Comparison of ENCODE assay signal across 11 mouse cellular contexts in genomic region chr2:129435154-129435553, GRCm38 (mm10).
DNase-seq lines count a peak whose midpoint lies in the region; ATAC-seq and TF ChIP-seq lines count a peak whose summit lies in the region.
"Had no signal": no experiment of that assay in that cellular context is flagged by ENCODE, and none has a peak within 500 bp of the region (broad histone marks: within the 10 kb centered on the region; RNA-seq: fewer than 3 reads in every experiment).

No protein-coding gene starts in this region.

- H3K4me1 ChIP-seq in hindbrain, embryonic 14.5 days (replicated peaks; ENCODE audit: control insufficient read depth, insufficient read depth, low read length) = no peaks in the 10 kb centered on the region
- no peaks in the 10 kb centered on the region for H3K4me1 ChIP-seq in hindbrain, embryonic 16.5 days (ENCODE audit: control insufficient read depth, insufficient read depth, low read depth, low read length)
- no peaks in the 10 kb centered on the region for H3K4me1 ChIP-seq in stomach, postnatal 0 days (replicated peaks; ENCODE audit: control insufficient read depth, insufficient read depth)
- H3K4me1 ChIP-seq: forebrain, embryonic 13.5 days; lung, embryonic 15.5 days had no signal

- H3K9ac ChIP-seq in hindbrain, embryonic 14.5 days = no peak overlapping the region
- H3K9ac ChIP-seq in hindbrain, embryonic 16.5 days (ENCODE audit: low read depth, low read length) = no peak overlapping the region
- no peak overlapping the region for H3K9ac ChIP-seq in stomach, postnatal 0 days (ENCODE audit: low read length)
- H3K9ac ChIP-seq: forebrain, embryonic 13.5 days; lung, embryonic 15.5 days had no signal

- H3K4me2 ChIP-seq in hindbrain, embryonic 14.5 days (replicated peaks) = no peak overlapping the region
- no peak overlapping the region for H3K4me2 ChIP-seq in hindbrain, embryonic 16.5 days (ENCODE audit: low read length)
- no peak overlapping the region for H3K4me2 ChIP-seq in stomach, postnatal 0 days (replicated peaks; ENCODE audit: low read depth)
- H3K4me2 ChIP-seq: forebrain, embryonic 13.5 days; lung, embryonic 15.5 days had no signal

- no peak for TF ChIP-seq EP300 in stomach, postnatal 0 days (optimal IDR thresholded peaks at IDR 0.05)

- 0 out of 2 replicates have a peak, but pooled peaks cover 4% of the 10 kb centered on the region for H3K9me3 ChIP-seq in hindbrain, embryonic 14.5 days (ENCODE audit: control insufficient read depth, low read length)
- H3K9me3 ChIP-seq in hindbrain, embryonic 16.5 days (ENCODE audit: control insufficient read depth, low read length) = no peaks in the 10 kb centered on the region
- H3K9me3 ChIP-seq in stomach, postnatal 0 days (ENCODE audit: control insufficient read depth, low read length) = 0 out of 2 replicates have a peak, but pooled peaks cover 2% of the 10 kb centered on the region
- H3K9me3 ChIP-seq: lung, embryonic 15.5 days had no signal

- TF ChIP-seq CTCF in brain, embryonic 14.5 days (IDR thresholded peaks at IDR 0.05; ENCODE audit: borderline replicate concordance, extremely low read depth, insufficient read depth, insufficient read length) = no peak
- TF ChIP-seq CTCF in stomach, postnatal 0 days (IDR thresholded peaks at IDR 0.05; ENCODE audit: low read depth) = peak; percentile 48

- no peak for ATAC-seq in hindbrain, embryonic 14.5 days (ENCODE audit: low FRiP score)
- ATAC-seq in hindbrain, embryonic 16.5 days = no peak
- no peak for ATAC-seq in stomach, postnatal 0 days (ENCODE audit: low FRiP score, low TSS enrichment)
- ATAC-seq: forebrain, embryonic 13.5 days had no signal

- WGBS in hindbrain, embryonic 14.5 days = 79% methylated on average over 1 of the region's 1 CpGs
- WGBS in hindbrain, embryonic 16.5 days = 58% methylated on average over 1 of the region's 1 CpGs
- 60% methylated on average over 1 of the region's 1 CpGs for WGBS in stomach, postnatal 0 days

- H3K27me3 ChIP-seq in hindbrain, embryonic 14.5 days (ENCODE audit: control insufficient read depth, insufficient read depth, low read length) = no peaks in the 10 kb centered on the region
- H3K27me3 ChIP-seq in hindbrain, embryonic 16.5 days (replicated peaks; ENCODE audit: control insufficient read depth, insufficient read depth, low read length) = no peaks in the 10 kb centered on the region
- H3K27me3 ChIP-seq in stomach, postnatal 0 days (ENCODE audit: control insufficient read depth, insufficient read depth, low read length) = no peaks in the 10 kb centered on the region
- H3K27me3 ChIP-seq: lung, embryonic 15.5 days had no signal

- no peak overlapping the region for H3K27ac ChIP-seq in hindbrain, embryonic 14.5 days
- H3K27ac ChIP-seq in hindbrain, embryonic 16.5 days (ENCODE audit: low read depth, low read length) = no peak overlapping the region
- H3K27ac ChIP-seq in stomach, postnatal 0 days (replicated peaks) = no peak overlapping the region
- H3K27ac ChIP-seq: forebrain, embryonic 13.5 days; lung, embryonic 15.5 days had no signal

- no peaks in the 10 kb centered on the region for H3K36me3 ChIP-seq in hindbrain, embryonic 14.5 days (replicated peaks; ENCODE audit: control insufficient read depth, insufficient read depth)
- H3K36me3 ChIP-seq in hindbrain, embryonic 16.5 days (ENCODE audit: control insufficient read depth, insufficient read depth, low read length) = no peaks in the 10 kb centered on the region
- H3K36me3 ChIP-seq in stomach, postnatal 0 days (ENCODE audit: control insufficient read depth, insufficient read depth, low read length) = no peaks in the 10 kb centered on the region
- H3K36me3 ChIP-seq: lung, embryonic 15.5 days had no signal

- TF ChIP-seq POLR2A in brain, embryonic 14.5 days (IDR thresholded peaks at IDR 0.05; ENCODE audit: borderline replicate concordance, extremely low read depth, insufficient read depth, insufficient read length, poor library complexity, severe bottlenecking) = no peak

- DNase-seq in hindbrain, embryonic 14.5 days (ENCODE audit: low spot score) = peak; percentile 45
- DNase-seq in lung, postnatal 14 days = peak; percentile 5
- no peak for DNase-seq in lung, adult 18-20 months
- DNase-seq in brain, embryonic 14.5 days (ENCODE audit: low read depth) = peak; percentile 33
- DNase-seq in stomach, postnatal 0 days (ENCODE audit: low spot score) = no peak
- no peak for DNase-seq in right cerebral cortex, adult 2 months (ENCODE audit: low spot score in 2 of 2)
- DNase-seq: cerebellum, adult 18-20 months; kidney, adult 18-20 months had no signal

- H3K4me3 ChIP-seq in hindbrain, embryonic 14.5 days (replicated peaks; ENCODE audit: low read length) = no peak overlapping the region
- no peak overlapping the region for H3K4me3 ChIP-seq in hindbrain, embryonic 16.5 days (ENCODE audit: low read length)
- H3K4me3 ChIP-seq in stomach, postnatal 0 days (ENCODE audit: low read depth, low read length) = no peak overlapping the region
- H3K4me3 ChIP-seq: forebrain, embryonic 13.5 days; lung, embryonic 15.5 days had no signal

Comparison
In these comparisons a context has a peak if more than half of its experiments do, and no peak if none do; other contexts are left out.
1. DNase-seq: peak in hindbrain, embryonic 14.5 days (single experiment), lung, postnatal 14 days (single experiment) and brain, embryonic 14.5 days (single experiment); none in lung, adult 18-20 months (0 of 2), stomach, postnatal 0 days (single experiment) and right cerebral cortex, adult 2 months (0 of 2).